Mouse (Mus musculus) heart, adult 11 months (tissue): ENCODE data around the gene Arhgap35.

Source experiments
- DNase-seq: peaks from one replicate; pipeline ENCODE4 v3.0.0; 2022

Gene Arhgap35

DNA sequence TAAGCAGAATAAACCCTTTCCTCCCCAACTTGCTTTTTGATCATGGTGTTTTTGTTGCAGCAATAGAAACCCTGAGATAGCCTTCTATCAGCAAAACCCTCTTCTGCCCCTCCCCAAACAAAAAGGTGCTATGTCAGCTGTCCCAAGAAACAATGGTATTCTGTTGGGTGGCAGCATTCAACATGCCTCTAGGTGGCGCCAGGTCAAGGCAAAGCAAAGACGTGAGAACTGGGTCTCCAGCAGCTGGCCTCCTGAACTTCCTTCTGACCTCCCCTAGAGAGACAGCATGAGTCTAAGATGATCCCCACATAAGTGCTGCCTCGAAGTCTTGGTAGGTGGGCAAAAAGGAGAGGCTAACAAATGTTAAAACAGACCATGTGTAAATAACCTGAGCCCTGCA, 107.5 kb downstream of the Arhgap35 start:
- peak; percentile 95 for DNase-seq

DNA sequence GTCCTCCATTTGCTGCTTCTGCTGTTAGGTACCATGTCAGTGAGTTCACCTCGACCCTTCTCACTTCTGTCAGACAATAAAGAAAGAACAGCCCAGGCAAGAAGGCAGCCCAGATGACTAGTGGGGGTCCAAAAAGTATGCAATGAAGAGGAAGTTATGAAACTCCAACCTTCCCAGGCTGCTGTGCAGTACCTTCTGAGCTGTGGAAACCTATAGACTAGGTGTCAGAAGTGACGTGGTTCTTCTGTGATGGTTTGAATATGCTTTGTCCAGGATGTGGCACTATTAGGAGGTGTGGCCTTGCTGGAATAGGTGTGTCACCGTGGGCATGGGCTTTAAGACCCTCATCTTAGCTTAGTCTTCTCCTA, 109.6 kb downstream of the Arhgap35 start:
- DNase-seq, result no peak

DNA sequence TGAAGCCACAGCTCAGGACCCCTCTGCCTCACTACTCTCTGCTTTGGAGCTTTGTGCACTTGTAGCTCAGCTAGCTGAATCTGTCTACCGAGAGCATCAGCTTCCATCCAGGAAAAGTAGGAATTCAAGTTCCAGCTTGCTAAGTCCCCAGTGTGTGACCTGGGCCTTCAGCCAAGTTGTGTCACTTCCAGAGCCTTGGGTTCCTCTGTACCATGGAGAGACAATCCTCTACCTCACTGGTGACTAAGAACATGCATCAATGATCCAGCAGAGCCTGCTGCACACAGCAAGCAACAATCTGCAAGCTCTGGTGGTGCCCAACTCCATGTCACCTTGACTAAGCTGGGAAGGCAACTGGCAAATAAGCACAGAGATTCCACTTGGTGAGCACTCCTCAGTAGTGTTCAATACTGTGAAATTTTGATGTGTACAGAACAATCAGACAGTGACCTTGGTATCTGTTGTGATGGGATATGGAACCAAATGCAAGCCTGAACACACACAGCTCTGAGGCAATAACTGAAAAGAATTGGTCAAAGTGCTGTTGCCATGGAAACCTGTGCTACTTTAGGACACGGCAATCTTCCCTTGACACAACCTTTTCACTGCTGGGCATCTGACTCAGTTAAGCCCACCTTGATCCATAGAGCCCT, 110.1 kb downstream of the Arhgap35 start:
- DNase-seq, result no peak

DNA sequence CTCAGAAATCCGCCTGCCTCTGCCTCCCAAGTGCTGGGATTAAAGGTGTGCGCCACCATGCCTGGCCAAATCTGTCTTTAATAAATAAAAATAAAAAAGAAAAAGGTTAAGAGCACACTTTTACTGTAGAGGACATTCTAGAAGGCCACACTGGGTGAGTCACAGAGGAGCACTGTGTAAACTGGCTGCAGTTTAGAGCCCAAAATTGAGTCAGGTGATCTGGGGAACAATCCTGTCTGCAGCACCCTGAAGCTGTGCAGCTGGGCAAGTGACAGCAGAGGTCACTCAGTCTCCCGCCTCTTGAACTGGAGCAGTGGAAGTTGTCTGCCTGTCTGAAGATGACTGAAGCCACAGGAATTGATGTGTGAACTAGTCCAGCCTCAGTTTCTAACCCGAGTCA, 113.2 kb downstream of the Arhgap35 start:
- no peak for DNase-seq

DNA sequence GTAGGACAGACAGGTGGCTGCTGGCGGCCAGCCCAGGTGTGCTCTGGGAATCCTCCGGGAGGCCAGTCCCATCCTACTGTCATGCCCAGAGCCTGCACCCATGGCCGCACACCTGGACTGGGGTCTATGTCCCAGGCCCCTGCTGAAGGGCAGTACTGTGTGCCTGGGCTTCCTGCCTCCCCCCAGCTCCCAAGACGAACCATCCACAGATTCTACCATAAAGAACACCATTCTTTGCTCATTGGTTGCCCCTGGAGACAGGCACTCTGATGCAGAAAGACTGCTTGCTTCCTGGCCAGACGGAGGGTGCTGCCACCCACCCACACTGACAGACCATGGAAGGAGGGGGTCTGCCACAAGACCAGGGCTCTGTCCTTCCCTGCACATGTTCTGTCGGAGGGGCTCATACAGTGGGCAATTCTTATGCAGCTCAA, 115.1 kb downstream of the Arhgap35 start:
- DNase-seq, result peak; percentile 85

DNA sequence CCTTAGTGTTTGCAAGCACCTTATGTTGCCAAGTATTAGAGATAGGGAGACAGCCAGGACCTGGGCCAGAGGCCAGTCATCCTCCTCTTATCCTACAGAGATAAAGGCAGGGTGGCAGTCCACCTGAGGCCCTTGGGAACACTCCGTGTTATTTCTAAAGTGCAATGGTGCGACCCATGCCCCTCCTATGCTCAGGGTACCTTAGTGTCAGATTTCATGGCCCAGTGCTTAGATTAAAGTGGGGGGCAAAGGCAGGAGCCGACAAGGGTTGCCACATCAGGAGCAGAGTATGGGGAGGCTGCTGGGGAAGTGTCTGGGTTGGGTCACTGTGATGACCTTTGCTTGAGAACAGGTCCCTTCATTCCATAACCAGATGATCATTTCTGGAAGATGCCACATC, 118.5 kb downstream of the Arhgap35 start:
- peak; percentile 90 for DNase-seq

DNA sequence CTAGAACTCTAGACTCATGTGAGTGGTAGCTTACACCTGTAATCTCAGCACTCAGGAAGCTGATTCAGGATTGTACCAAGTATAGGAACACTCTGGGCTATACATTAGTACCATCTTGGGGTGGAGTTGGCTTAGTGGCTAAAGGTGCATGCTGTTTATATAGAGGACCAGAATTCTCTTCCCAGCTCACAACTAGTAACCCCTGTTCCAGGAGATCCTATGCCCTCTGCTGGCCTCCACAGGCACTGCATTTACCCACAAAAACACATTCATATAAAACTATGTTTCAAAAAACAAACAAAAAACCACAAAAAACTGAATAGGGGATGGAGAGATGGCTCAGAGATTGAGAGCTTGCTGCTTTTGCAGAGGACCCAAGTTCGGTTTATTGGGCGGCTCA, 121.4 kb downstream of the Arhgap35 start:
- no peak for DNase-seq

DNA sequence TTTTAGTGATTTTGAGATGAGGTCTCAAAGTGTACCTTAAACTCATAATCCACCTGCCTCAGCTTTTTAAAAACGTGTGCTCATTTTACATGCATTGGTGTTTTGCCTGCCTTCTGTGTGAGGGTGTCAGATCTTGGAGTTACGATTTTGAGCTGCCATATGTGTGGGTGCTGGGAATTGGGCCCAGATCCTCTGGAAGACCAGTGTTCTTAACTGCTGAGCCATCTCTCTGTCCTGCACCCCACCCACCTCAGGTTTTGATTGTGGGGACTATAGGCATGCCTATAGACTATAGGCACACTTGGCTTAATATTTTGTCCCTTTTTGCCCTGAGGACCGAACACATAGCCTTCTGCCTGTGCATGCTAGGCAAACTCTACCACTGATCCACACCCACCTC, 122.6 kb downstream of the Arhgap35 start:
- DNase-seq, result no peak

DNA sequence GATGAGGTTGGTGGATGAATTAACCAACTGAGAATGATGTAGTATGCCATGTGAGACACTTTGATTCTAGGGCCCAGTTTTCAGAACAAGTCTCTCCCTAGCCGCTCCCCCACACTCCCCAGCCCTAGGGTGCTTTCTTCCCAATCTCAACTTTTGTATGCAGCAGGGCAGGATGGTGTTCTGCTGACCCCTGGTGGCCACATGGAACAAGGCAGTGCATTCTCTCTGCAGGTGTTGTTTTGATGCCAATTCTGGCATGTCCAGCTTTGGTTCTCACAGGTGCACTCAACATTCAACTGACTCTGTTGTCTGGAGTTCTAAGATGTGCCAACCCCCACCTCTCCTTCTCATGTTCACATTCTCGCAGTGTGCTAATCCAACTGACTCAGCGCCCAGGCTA, 123.0 kb downstream of the Arhgap35 start:
- DNase-seq, result peak; percentile 90

DNA sequence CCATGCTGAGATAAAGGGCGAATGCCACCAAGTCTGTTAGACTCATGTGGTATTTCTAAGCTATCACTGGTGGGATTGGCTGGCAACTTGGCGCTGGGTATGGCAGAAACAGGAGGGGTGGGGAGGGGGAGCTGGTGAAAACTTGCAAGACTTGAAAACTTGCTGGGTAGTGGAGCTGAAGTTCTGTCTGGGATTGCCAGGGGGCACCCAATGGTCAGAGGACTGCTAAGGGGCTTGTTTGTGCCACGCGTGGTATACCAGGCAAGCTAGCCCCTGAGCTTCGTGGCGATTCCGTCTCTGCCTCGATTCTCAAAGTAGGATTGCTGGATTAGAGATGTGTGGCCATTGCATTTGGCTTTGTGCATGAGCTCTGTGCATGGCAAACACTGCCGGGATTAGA, 124.8 kb downstream of the Arhgap35 start:
- peak; percentile 91 for DNase-seq

DNA sequence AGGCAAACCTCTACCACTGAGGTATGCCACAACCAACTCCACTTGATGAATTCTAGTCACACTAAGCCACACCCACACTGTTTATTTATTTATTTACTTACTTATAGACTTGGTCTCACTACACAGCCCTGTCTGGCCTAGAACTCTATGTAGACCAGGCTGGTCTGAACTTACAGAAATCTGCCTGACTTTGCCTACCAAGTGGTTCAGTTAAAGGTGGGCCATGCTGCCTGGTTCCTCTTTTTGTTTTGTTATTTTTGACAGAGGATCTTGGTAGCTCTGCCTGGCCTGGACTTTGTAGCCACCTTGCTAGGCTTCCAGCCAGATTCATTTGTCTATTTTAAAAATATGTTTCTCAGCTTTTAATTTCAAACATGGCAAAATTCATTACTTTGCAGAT, 126.0 kb downstream of the Arhgap35 start:
- no peak for DNase-seq

DNA sequence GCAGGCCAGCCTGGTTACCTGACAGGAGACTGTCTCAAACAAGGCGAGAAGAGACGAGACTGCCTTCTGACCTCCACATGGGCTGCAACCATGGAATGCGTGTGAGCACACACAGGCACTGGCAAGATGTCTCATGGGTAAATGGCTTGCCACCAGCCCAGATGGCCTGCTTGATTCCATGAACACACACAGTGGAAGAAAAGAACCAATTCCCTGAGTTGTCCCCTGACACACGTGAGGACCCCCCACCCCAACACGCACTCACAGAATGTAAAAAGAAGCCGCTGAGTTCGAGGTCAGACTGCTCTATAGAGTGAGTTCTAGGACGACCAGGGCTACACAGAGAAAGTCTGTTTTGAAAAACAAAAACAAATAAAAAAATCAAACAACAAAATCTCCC, 137.2 kb downstream of the Arhgap35 start, which contains the start of gene Npas1:
Gene Npas1, minus strand, starts transcription at position 101 of the 400 bp plus-strand sequence.
- DNase-seq, result no peak

DNA sequence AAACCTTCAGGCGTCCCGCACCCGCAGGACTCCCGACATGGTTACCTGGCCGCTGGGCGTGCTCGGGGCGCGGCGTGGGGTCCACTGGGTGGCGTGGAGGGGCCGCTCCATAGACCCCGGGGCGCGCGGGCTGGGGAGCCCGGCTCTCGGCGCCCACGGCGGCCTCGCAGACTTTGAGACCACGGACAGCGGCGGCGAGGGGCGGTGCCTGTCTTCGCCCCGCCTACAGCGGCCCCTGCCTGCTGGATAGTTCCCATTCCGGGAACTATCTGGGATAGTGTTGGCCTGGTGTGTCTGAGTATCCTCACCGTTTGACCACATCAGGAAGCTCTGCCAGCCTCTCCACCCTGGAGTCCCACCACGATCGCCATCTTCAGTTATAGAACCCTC, 138.2 kb downstream of the Arhgap35 start:
- no peak for DNase-seq

DNA sequence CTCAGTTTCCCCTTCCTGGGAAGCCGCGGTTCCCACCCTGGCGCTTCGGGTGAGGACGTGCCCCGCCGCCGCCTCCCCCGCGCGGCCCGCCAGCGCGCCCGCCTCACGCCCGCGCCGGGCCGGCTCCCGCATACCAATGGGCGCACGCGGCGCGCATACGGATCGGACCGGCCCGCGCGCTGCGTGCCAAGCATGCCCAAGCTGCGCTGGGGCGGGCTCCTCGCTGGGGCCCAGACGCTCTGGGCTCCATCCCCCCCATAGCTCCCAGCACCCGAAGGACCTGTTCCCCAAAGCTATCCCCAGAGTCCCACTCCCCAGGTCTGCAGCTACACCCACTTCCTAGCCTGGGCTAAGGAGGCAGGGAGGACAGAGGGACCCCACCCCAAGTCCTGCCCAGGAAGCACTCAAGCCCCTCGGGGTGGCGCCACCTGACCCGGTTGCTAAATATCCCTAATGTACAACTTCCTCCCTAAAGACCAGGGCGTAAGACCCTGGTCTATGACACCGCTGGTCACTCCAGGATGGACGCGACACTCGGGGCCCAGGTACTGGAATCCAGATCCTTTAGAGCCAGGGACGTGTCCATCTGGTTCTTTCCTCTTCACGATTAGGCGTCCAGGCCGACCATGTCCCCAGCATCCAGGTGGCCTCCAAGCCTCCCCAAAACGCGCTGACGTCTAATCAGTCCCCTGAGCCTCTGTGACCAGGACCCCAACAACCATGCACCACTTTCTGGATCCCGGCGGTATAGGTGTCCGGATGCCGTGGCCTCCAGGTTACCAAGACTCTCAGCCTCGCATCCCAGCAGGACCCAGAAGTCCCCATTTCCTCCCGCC, 138.8 kb downstream of the Arhgap35 start:
- DNase-seq, result no peak

DNA sequence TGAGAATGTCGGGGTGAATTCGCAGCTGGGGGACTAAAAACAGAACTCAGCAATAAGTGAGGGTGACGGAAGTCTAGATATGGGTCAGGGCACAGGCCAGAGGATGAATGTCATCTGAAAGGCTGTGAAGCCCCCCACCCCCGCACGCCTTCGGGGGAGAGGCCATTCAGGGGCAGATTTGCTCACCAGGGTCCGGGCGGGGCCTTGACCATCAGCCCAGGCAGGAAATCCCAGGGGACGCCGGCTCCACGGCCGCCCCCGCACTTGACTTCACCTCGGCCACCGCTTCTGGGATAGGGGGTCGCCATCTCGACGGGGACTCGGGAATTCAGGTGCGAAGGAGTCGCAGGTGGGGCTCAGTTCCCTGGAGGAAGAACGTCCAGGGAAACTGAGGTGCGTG, 139.5 kb downstream of the Arhgap35 start:
- DNase-seq, result no peak

DNA sequence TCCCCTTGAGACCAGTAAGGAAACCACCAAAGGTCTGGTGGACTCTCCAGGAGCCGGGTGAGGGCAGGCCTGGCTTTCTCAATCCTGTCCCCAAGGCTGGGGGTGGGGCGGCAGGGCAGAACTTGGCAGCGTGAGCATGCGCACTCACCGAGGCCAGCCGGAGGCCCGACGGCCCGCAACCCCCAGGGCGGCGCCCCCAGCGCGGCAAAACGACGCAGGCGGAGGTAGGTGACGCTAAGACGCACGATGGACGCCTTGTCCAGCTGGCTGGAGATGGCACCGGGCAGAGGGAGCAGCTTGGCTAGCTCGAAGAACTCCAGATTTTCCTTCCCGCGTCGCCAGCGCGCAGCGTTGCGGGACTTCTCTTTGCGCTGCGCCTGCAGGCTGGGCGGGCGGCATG, 140.3 kb downstream of the Arhgap35 start:
- no peak for DNase-seq

DNA sequence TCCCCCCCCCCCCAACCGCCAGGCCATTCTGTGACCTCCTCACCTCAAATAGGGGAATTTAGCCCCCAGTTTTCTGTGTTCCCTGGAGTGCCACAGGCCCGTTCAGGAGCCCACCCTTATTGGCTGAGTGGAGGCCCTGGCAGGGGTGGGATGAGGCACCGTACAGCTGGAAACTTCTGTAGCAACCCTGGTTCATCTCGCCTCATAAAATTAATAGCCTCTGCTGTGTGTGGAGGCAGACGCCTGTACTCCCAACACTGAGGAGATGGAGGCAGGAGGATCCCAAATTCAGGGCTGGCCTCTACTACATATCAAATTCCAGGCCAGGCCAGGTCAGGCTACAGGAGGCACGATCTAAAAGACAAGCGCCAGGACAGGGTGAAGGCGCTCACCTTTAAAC, 140.9 kb downstream of the Arhgap35 start:
- DNase-seq, result no peak

DNA sequence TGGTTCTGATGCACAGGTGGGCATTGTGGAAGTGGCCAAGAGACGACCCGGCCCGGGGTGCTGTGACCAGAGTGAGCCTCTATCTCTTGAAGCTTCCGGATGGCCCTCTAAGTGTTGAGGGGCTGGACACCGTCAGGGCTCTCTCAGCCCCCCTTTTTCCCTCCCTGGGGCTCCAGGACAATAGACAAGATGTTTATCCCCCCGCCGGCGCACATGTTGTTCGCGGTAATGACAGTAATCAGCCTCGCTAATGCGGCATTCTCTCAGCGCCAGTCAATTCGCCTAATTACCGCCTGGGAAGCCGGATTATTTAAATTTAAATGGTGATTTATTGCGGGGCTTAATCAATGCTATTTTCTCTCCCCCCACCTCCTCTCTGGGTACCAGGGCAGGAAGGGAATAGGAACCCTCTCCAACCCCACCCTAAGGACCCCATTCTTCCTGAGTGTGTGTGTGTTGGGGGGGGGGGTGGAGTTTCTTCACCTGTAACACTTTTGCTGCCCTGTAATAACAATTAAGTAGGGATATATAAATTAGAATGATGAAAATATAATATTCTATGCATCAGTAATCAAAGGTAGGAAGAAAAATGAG, 142.6 kb downstream of the Arhgap35 start:
- no peak for DNase-seq

DNA sequence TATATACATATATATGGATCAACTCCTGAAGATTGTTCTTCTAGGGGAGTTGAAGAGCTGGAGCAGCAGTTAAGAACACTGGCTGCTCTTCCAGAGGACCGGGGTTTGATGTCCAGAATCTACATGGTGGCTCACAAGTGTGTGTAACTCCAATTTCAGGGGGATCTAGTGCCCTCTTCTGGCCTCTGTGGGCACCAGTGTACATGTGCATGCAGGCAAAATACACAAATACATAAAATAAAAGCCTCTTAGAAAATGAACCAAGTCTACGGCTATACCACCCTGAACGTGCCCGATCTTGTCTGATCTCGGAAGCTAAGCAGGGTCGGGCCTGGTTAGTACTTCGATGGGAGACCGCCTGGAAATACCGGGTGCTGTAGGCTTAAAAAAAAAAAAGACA, 143.2 kb downstream of the Arhgap35 start:
- no peak for DNase-seq

DNA sequence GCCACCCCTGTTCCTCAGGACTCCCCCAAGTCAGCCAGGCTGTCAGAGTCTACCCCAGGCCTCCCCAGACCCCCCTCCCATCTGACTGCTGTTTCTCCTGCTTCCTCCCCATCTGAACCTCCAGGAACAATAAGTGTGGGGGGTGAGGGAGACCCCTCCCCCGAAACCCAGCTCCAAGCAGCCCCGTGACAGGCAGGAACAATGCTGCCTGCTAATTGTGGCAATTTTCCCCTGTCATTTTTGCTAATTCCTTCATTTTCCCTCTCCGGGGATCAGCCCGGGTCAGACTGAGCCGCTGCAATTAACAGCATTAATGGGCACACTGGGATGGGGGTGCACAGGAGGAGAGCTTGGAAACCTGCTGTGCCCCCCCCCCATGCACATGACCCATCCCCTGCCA, 146.7 kb downstream of the Arhgap35 start:
- DNase-seq, result no peak

DNA sequence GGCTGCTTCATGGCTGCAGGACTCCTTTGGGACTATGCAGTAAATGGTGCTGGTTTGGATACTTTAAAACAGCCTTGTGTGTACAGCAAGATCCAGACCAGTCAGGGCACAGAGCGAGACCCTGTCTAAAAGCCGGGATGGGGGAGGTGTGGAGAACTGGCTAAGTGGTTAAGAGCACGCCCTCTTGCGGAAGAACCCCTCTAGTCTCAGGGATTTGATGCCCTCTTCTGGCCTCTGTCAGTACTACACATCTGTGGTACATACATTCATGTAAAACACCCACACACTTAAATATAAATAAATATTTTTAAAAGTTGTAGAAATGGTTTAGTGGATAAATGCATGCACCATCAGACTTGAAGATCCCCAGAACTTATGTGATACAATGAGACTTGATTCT, 148.2 kb downstream of the Arhgap35 start:
- no peak for DNase-seq

DNA sequence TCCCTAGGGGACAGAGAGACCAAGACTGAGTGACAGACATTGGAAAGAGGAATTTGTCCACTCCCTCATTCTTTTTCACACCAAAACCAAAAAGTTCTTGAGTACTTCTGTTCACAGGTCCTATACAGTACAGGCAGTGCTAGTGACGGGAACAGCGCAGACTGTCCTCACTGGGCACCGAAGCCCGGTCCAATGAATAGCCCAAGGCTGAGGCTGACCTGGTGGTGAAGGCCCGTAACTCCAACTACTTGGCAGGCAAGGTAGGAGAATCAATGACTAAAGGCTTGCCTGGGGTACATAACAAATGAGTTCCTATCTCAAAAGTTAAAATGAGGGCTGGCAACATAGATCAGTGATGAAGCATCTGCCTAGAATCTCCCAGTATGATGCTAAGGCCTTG, 149.2 kb downstream of the Arhgap35 start:
- DNase-seq, result no peak

DNA sequence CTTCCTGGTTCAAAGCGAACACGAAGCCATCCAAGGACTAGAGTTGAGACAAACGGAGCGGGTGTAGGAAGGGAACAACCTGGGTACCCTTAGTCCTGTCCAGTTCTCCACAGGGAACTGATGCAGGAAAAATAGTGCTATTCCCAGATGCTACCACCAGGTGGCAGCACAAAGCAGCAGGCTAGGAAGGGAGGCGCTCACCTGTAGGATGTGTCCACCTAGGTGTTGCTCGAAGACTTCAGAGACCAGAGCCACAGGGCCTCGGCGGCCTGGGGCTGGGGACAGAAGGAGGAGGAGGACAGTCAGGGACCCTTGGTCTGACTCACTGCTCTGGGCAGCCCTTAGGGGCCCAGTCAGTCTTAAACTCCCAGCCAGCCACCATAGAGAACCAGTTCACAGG, 149.6 kb downstream of the Arhgap35 start:
- peak; percentile 94 for DNase-seq

DNA sequence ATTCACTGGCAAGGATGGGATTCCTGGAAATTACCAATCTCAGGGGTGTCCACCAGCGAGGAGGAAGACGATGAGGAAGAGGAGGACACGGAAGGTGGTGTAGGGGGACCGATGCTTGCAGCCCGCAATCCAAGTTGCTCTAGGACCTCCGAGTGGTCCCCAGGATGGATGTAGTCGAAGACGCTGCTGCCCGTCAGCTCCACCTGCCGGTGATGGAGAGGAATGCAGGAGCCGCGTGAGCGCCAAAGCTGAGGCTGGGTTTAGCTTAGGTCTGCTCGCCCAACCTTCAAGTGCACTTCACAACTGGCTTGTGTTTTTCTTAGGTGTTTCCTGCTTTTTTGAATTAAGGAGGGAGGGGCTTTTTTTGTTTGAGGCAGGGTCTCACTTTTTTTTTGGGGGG, 151.6 kb downstream of the Arhgap35 start:
- peak; percentile 94 for DNase-seq
